Mouse (Mus musculus): ENCODE measurements around the gene Tfap2c. TPM values are rescaled to one million over a fixed set of nuclear protein-coding genes. Genes with fewer than 3 reads are reported as not detected.

Tfap2c gene
- total RNA-seq, 2 experiments from 2014 or later = not detected

Other genes starting within 250 kb of the Tfap2c start
- 1 to 10 TPM; 5.3 to 6.1 TPM for gene Fam210b, start 204.0 kb upstream of the Tfap2c start, total RNA-seq (2021)
- 10 to 100 TPM in 1 of 2 experiments, 1 to 10 TPM in 1; 7.5 to 15.0 TPM for gene Aurka, start 179.1 kb upstream of the Tfap2c start, total RNA-seq (2021)
- gene Cstf1, start 178.9 kb upstream of the Tfap2c start, total RNA-seq (2021) = 10 to 100 TPM; 17.3 to 17.6 TPM
- gene Cass4, start 155.8 kb upstream of the Tfap2c start, total RNA-seq (2021) = under 1 TPM; 0.14 to 0.38 TPM
- gene Rtf2, start 109.0 kb upstream of the Tfap2c start, total RNA-seq (2021) = 10 to 100 TPM; 27.9 to 30.8 TPM
- not detected for gene Gcnt7, start 91.0 kb upstream of the Tfap2c start, total RNA-seq (2021)
- gene Fam209, start 77.1 kb upstream of the Tfap2c start, total RNA-seq (2021) = under 1 TPM in 1 of 2 experiments, not detected in 1; 0.34 TPM